Mouse (Mus musculus): ENCODE data around the gene Trim54. TPM values are rescaled to one million over a fixed set of nuclear protein-coding genes. Genes with fewer than 3 reads are reported as not detected.

Gene Trim54
- polyA plus RNA-seq, 1 experiment from 2014 or later: 0.12 TPM

- Histone ChIP-seq H3K9ac (replicated peaks) (0 out of 2 replicates have a peak overlapping the region, but pooled peaks have one; percentile 30), H3K4me3 (ENCODE audit: low read depth, low read length) (peak overlapping the region; percentile 27), H3K4me2 (ENCODE audit: low read depth, low read length) (peak overlapping the region; percentile 71), H3K27ac (ENCODE audit: low read depth) (no peak overlapping the region), H3K9me3 (ENCODE audit: low read length) (no peaks in the 10 kb centered on the region), H3K36me3 (replicated peaks; ENCODE audit: insufficient read depth, low read length) (no peaks in the 10 kb centered on the region), H3K27me3 (ENCODE audit: insufficient read depth, low read length) (peaks cover 74% of the 10 kb centered on the region), H3K4me1 (ENCODE audit: insufficient read depth) (peaks cover 15% of the 10 kb centered on the region)
- ATAC-seq (peak; percentile 44), DNase-seq (peak; percentile 67)
- under 1% methylated on average over 59 of the region's 59 CpGs for WGBS (ENCODE audit: insufficient replicate concordance)
- TF ChIP-seq EP300 (IDR thresholded peaks at IDR 0.05; ENCODE audit: low read depth) (no peak), CTCF (IDR thresholded peaks at IDR 0.05; ENCODE audit: low read depth) (0 out of 2 replicates have a peak, but pooled peaks have one; percentile 20)
These were observed 21.5 kb upstream of the Trim54 start for GRCm38 (mm10) chr5:31094799-31095691.

GRCm38 (mm10) chr5:31095711-31096480, 20.6 kb upstream of the Trim54 start:
- H3K27ac ChIP-seq (ENCODE audit: low read depth): no peak overlapping the region
- H3K9me3 ChIP-seq (ENCODE audit: low read length): no peaks in the 10 kb centered on the region
- peak overlapping the region; percentile 27; the same call in 1 of the 2 replicates for H3K4me3 ChIP-seq (ENCODE audit: low read depth, low read length)
- H3K36me3 ChIP-seq (replicated peaks; ENCODE audit: insufficient read depth, low read length): no peaks in the 10 kb centered on the region
- WGBS (ENCODE audit: insufficient replicate concordance): 26% methylated on average over 11 of the region's 11 CpGs
- peak; percentile 17 for DNase-seq
- H3K4me1 ChIP-seq (ENCODE audit: insufficient read depth): peaks cover 15% of the 10 kb centered on the region
- H3K9ac ChIP-seq (replicated peaks): 0 out of 2 replicates have a peak overlapping the region, but pooled peaks have one; percentile 30
- TF ChIP-seq EP300 (IDR thresholded peaks at IDR 0.05; ENCODE audit: low read depth): no peak
- no peak for TF ChIP-seq CTCF (IDR thresholded peaks at IDR 0.05; ENCODE audit: low read depth)
- H3K4me2 ChIP-seq (ENCODE audit: low read depth, low read length): peak overlapping the region; percentile 71
- no peak for ATAC-seq
- peaks cover 68% of the 10 kb centered on the region for H3K27me3 ChIP-seq (ENCODE audit: insufficient read depth, low read length)

- no peak for TF ChIP-seq CTCF (IDR thresholded peaks at IDR 0.05; ENCODE audit: low read depth)
- TF ChIP-seq EP300 (IDR thresholded peaks at IDR 0.05; ENCODE audit: low read depth): no peak
- ATAC-seq (no peak), DNase-seq (no peak)
- no peak within 1 kb of the TSS for H3K9ac ChIP-seq (replicated peaks)
- 64% methylated on average over 9 of the region's 9 CpGs for WGBS (ENCODE audit: insufficient replicate concordance)
- H3K27me3 ChIP-seq (ENCODE audit: insufficient read depth, low read length): no peaks in the 10 kb centered on the region
- H3K4me1 ChIP-seq (ENCODE audit: insufficient read depth): no peaks in the 10 kb centered on the region
- H3K36me3 ChIP-seq (replicated peaks; ENCODE audit: insufficient read depth, low read length): no peaks in the 10 kb centered on the region
- H3K4me2 ChIP-seq (ENCODE audit: low read depth, low read length): no peak within 1 kb of the TSS
- H3K4me3 ChIP-seq (ENCODE audit: low read depth, low read length): no peak within 1 kb of the TSS
- no peak within 1 kb of the TSS for H3K27ac ChIP-seq (ENCODE audit: low read depth)
- no peaks in the 10 kb centered on the region for H3K9me3 ChIP-seq (ENCODE audit: low read length)
These were observed 10.6 kb upstream of the Trim54 start, which contains the start of gene Dnajc5g for GRCm38 (mm10) chr5:31105814-31106335. TSS of gene Dnajc5g (plus strand) at chr5:31106285.

- no peak within 1 kb of the TSS for H3K4me3 ChIP-seq (ENCODE audit: low read depth, low read length)
- ATAC-seq (no peak), DNase-seq (no peak)
- no peak for TF ChIP-seq CTCF (IDR thresholded peaks at IDR 0.05; ENCODE audit: low read depth)
- no peak for TF ChIP-seq EP300 (IDR thresholded peaks at IDR 0.05; ENCODE audit: low read depth)
- no peaks in the 10 kb centered on the region for H3K27me3 ChIP-seq (ENCODE audit: insufficient read depth, low read length)
- H3K9ac ChIP-seq (replicated peaks): no peak within 1 kb of the TSS
- no peaks in the 10 kb centered on the region for H3K9me3 ChIP-seq (ENCODE audit: low read length)
- no peak within 1 kb of the TSS for H3K27ac ChIP-seq (ENCODE audit: low read depth)
- 86% methylated on average over 18 of the region's 18 CpGs for WGBS (ENCODE audit: insufficient replicate concordance)
- H3K36me3 ChIP-seq (replicated peaks; ENCODE audit: insufficient read depth, low read length): no peaks in the 10 kb centered on the region
- no peaks in the 10 kb centered on the region for H3K4me1 ChIP-seq (ENCODE audit: insufficient read depth)
- H3K4me2 ChIP-seq (ENCODE audit: low read depth, low read length): no peak within 1 kb of the TSS
These were observed 8.5 kb upstream of the Trim54 start, which contains the start of gene Slc30a3 for GRCm38 (mm10) chr5:31108000-31108490. TSS of gene Slc30a3 (minus strand) at chr5:31108237.

GRCm38 (mm10) chr5:31110781-31111180, 5.7 kb upstream of the Trim54 start:
- DNase-seq (no peak), ATAC-seq (no peak)
- H3K36me3 ChIP-seq (replicated peaks; ENCODE audit: insufficient read depth, low read length): no peaks in the 10 kb centered on the region
- no peak overlapping the region for H3K4me2 ChIP-seq (ENCODE audit: low read depth, low read length)
- no peaks in the 10 kb centered on the region for H3K27me3 ChIP-seq (ENCODE audit: insufficient read depth, low read length)
- no peak overlapping the region for H3K27ac ChIP-seq (ENCODE audit: low read depth)
- H3K4me1 ChIP-seq (ENCODE audit: insufficient read depth): no peaks in the 10 kb centered on the region
- TF ChIP-seq CTCF (IDR thresholded peaks at IDR 0.05; ENCODE audit: low read depth) (peak; percentile 61), EP300 (IDR thresholded peaks at IDR 0.05; ENCODE audit: low read depth) (no peak)
- WGBS (ENCODE audit: insufficient replicate concordance): 14% methylated on average over 7 of the region's 7 CpGs
- H3K4me3 ChIP-seq (ENCODE audit: low read depth, low read length): no peak overlapping the region
- H3K9me3 ChIP-seq (ENCODE audit: low read length): no peaks in the 10 kb centered on the region
- H3K9ac ChIP-seq (replicated peaks): no peak overlapping the region

All from liver, postnatal 0 days (tissue).